Mouse (Mus musculus) mature B cell (primary cell): Measurements from ENCODE around the gene Prkn.

Experiments
- in situ Hi-C: fragments of 300-500 bp; cut with MboI; formaldehyde crosslinking; loops from 2 replicates; pipeline ENCODE4 v1.14.3; 2019

Gene Prkn

GRCm38 (mm10) chr17:11741161-11741560 is 901.0 kb downstream of the Prkn start:
- in situ Hi-C loops: no loop called here

GRCm38 (mm10) chr17:11751251-11751650 is 911.1 kb downstream of the Prkn start:
- in situ Hi-C loops: no loop called here

- in situ Hi-C loops: no loop called here
Measured at GRCm38 (mm10) chr17:11752686-11753085, 912.5 kb downstream of the Prkn start.

GRCm38 (mm10) chr17:11765117-11765516 is 924.9 kb downstream of the Prkn start:
- in situ Hi-C loops: no loop called here

- in situ Hi-C loops: no loop called here
Measured at GRCm38 (mm10) chr17:11765581-11765980, 925.4 kb downstream of the Prkn start.

- in situ Hi-C loops: no loop called here
Measured at GRCm38 (mm10) chr17:11767301-11767700, 927.1 kb downstream of the Prkn start.

GRCm38 (mm10) chr17:11768345-11768744 is 928.2 kb downstream of the Prkn start:
- in situ Hi-C loops: no loop called here

GRCm38 (mm10) chr17:11768971-11769370 is 928.8 kb downstream of the Prkn start:
- in situ Hi-C loops: no loop called here

- in situ Hi-C loops: no loop called here
Measured at GRCm38 (mm10) chr17:11769513-11769912, 929.3 kb downstream of the Prkn start.

GRCm38 (mm10) chr17:11779547-11779946 is 939.4 kb downstream of the Prkn start:
- in situ Hi-C loops: no loop called here

- in situ Hi-C loops: no loop called here
Measured at GRCm38 (mm10) chr17:11780005-11780404, 939.8 kb downstream of the Prkn start.

- in situ Hi-C loops: no loop called here
Measured at GRCm38 (mm10) chr17:11780805-11781481, 940.8 kb downstream of the Prkn start.

GRCm38 (mm10) chr17:11788270-11788936 is 948.2 kb downstream of the Prkn start:
- in situ Hi-C loops: no loop called here

GRCm38 (mm10) chr17:11795979-11796378 is 955.8 kb downstream of the Prkn start:
- in situ Hi-C loops: no loop called here

GRCm38 (mm10) chr17:11801226-11801625 is 961.0 kb downstream of the Prkn start:
- in situ Hi-C loops: no loop called here

GRCm38 (mm10) chr17:11807280-11807679 is 967.1 kb downstream of the Prkn start:
- in situ Hi-C loops: no loop called here

GRCm38 (mm10) chr17:11817886-11818285 is 977.7 kb downstream of the Prkn start:
- in situ Hi-C loops: no loop called here

GRCm38 (mm10) chr17:11819506-11819905 is 979.3 kb downstream of the Prkn start:
- in situ Hi-C loops: no loop called here

- in situ Hi-C loops: no loop called here
Measured at GRCm38 (mm10) chr17:11820757-11821156, 980.6 kb downstream of the Prkn start.

GRCm38 (mm10) chr17:11829501-11829900 is 989.3 kb downstream of the Prkn start:
- in situ Hi-C loops: no loop called here

GRCm38 (mm10) chr17:11837121-11837520 is 996.9 kb downstream of the Prkn start:
- in situ Hi-C loops: no loop called here

GRCm38 (mm10) chr17:11844436-11844835 is 1004.3 kb downstream of the Prkn start:
- in situ Hi-C loops: no loop called here

GRCm38 (mm10) chr17:11844989-11845388 is 1004.8 kb downstream of the Prkn start:
- in situ Hi-C loops: no loop called here

GRCm38 (mm10) chr17:11845506-11845905 is 1005.3 kb downstream of the Prkn start:
- in situ Hi-C loops: no loop called here
